Mouse (Mus musculus): Measurements from ENCODE around the gene Sh3rf1.
"Not testable (repeated sequence)": the region's sequence is repeated elsewhere in the genome, so short reads cannot be mapped to it uniquely, and the experiment has no call there.

Sh3rf1 gene

GRCm38 (mm10) chr8:61375205-61375604, 151.5 kb downstream of the Sh3rf1 start:
- DNase-seq, result no peak

GRCm38 (mm10) chr8:61378847-61379698, 155.4 kb downstream of the Sh3rf1 start:
- no peak for DNase-seq

GRCm38 (mm10) chr8:61384536-61384935, 160.9 kb downstream of the Sh3rf1 start:
- DNase-seq, result peak; percentile 40

- DNase-seq, result no peak
Observed at GRCm38 (mm10) chr8:61385502-61386191, 162.0 kb downstream of the Sh3rf1 start.

- peak; percentile 35 for DNase-seq
Observed at GRCm38 (mm10) chr8:61386645-61387044, 163.0 kb downstream of the Sh3rf1 start.

- no peak for DNase-seq
Observed at GRCm38 (mm10) chr8:61387501-61387963, 163.9 kb downstream of the Sh3rf1 start.

GRCm38 (mm10) chr8:61388341-61388740, 164.7 kb downstream of the Sh3rf1 start:
- DNase-seq, result no peak

GRCm38 (mm10) chr8:61390307-61391057, 166.8 kb downstream of the Sh3rf1 start:
- DNase-seq, result no peak

GRCm38 (mm10) chr8:61391058-61391434, 167.4 kb downstream of the Sh3rf1 start:
- DNase-seq, result peak; percentile 57

GRCm38 (mm10) chr8:61397139-61397538, 173.5 kb downstream of the Sh3rf1 start:
- no peak for DNase-seq

- peak; percentile 53 for DNase-seq
Observed at GRCm38 (mm10) chr8:61397755-61398154, 174.1 kb downstream of the Sh3rf1 start.

- no peak for DNase-seq
Observed at GRCm38 (mm10) chr8:61402861-61403260, 179.2 kb downstream of the Sh3rf1 start.

- DNase-seq, result peak; percentile 43
Observed at GRCm38 (mm10) chr8:61403266-61404177, 179.8 kb downstream of the Sh3rf1 start.

- peak; percentile 22 for DNase-seq
Observed at GRCm38 (mm10) chr8:61404178-61404560, 180.5 kb downstream of the Sh3rf1 start.

GRCm38 (mm10) chr8:61409081-61409480, 185.4 kb downstream of the Sh3rf1 start:
- DNase-seq, result peak; percentile 67

GRCm38 (mm10) chr8:61409712-61410111, 186.0 kb downstream of the Sh3rf1 start:
- DNase-seq, result not testable (repeated sequence)

GRCm38 (mm10) chr8:61419521-61419920, 195.8 kb downstream of the Sh3rf1 start:
- DNase-seq, result no peak

- no peak for DNase-seq
Observed at GRCm38 (mm10) chr8:61420166-61420565, 196.5 kb downstream of the Sh3rf1 start.

- no peak for DNase-seq
Observed at GRCm38 (mm10) chr8:61421606-61422005, 197.9 kb downstream of the Sh3rf1 start.

- DNase-seq, result no peak
Observed at GRCm38 (mm10) chr8:61425125-61425524, 201.5 kb downstream of the Sh3rf1 start.

- no peak for DNase-seq
Observed at GRCm38 (mm10) chr8:61426072-61426471, 202.4 kb downstream of the Sh3rf1 start.

- DNase-seq, result no peak
Observed at GRCm38 (mm10) chr8:61426671-61427070, 203.0 kb downstream of the Sh3rf1 start.

Data from kidney, postnatal 10 days (tissue).